Mouse (Mus musculus) lung, adult 2 months (tissue): ENCODE measurements around the gene Gadd45g. TPM values are rescaled to one million over a fixed set of nuclear protein-coding genes. Genes with fewer than 3 reads are reported as not detected.
A peak's percentile ranks its signal among the peaks of the same experiment; 100 is the strongest.

Source experiments
- DNase-seq: peaks from one replicate; pipeline ENCODE4 v3.0.0; 2022
- H3K4me1 ChIP-seq: fragments of 200-500 bp; 2 replicates; pipeline ENCODE4 v1.6.1; 2011; ENCODE audit warnings: low read length; ENCODE audit not compliant: control insufficient read depth, insufficient read depth
- H3K4me3 ChIP-seq: fragments of 200-500 bp; replicated peaks from 2 replicates; pipeline ENCODE3; 2011; ENCODE audit warnings: low read depth, mild to moderate bottlenecking, control low read depth, low read length; ENCODE audit errors: extremely low read depth
- CTCF ChIP-seq: fragments of 200-500 bp; IDR thresholded peaks from 2 replicates; pipeline ENCODE4 v1.5.1; 2011; ENCODE audit warnings: mild to moderate bottlenecking, low read length, control low read depth; ENCODE audit not compliant: insufficient read depth
- POLR2A ChIP-seq: fragments of 200-500 bp; IDR thresholded peaks from 2 replicates; pipeline ENCODE4 v1.6.1; 2011; ENCODE audit warnings: low read depth, mild to moderate bottlenecking, control low read depth, low read length, borderline replicate concordance; ENCODE audit errors: extremely low read depth
- WGBS: fragments of 180-500 bp; shearing (Covaris S2); methylation state at CpG from one replicate; pipeline ENCODE4 v1.1.7; 2018; 5-methylcytosine and 5-hydroxymethylcytosine counted together
- polyA plus RNA-seq: library from polyadenylated mRNA; depleted of rRNA; stranded (reverse); fragments of >200 nt; gene quantifications from 2 replicates; pipeline ENCODE4 v1.2.3, GENCODE M21; 2012

The Gadd45g gene
- polyA plus RNA-seq, 1 experiment: 43.5 TPM

GRCm38 (mm10) chr13:51842773-51843172 is 3.7 kb upstream of the Gadd45g start:
- Histone ChIP-seq H3K4me1 (0 out of 2 replicates have a peak, but pooled peaks cover 3% of the 10 kb centered on the region), H3K4me3 (no peak overlapping the region)
- no peak for TF ChIP-seq CTCF
- no peak for TF ChIP-seq POLR2A
- no peak for DNase-seq
- WGBS: 16% methylated on average over 12 of the region's 12 CpGs

GRCm38 (mm10) chr13:51843298-51843697 is 3.2 kb upstream of the Gadd45g start:
- no peak overlapping the region for H3K4me3 ChIP-seq
- no peak for DNase-seq
- TF ChIP-seq POLR2A: no peak
- no peak for TF ChIP-seq CTCF
- H3K4me1 ChIP-seq: 0 out of 2 replicates have a peak, but pooled peaks cover 3% of the 10 kb centered on the region
- 74% methylated on average over 4 of the region's 4 CpGs for WGBS

GRCm38 (mm10) chr13:51844118-51844517 is 2.4 kb upstream of the Gadd45g start:
- WGBS: 66% methylated on average over 10 of the region's 10 CpGs
- DNase-seq: no peak
- Histone ChIP-seq H3K4me3 (no peak overlapping the region), H3K4me1 (peaks cover 7% of the 10 kb centered on the region; the same call in 1 of the 2 replicates)
- no peak for TF ChIP-seq POLR2A
- TF ChIP-seq CTCF: no peak

- H3K4me1 ChIP-seq: peaks cover 7% of the 10 kb centered on the region; the same call in 1 of the 2 replicates
- peak; percentile 76 for DNase-seq
- 11% methylated on average over 10 of the region's 10 CpGs for WGBS
- TF ChIP-seq POLR2A (no peak), CTCF (peak; percentile 78)
- H3K4me3 ChIP-seq: no peak overlapping the region
Observed at GRCm38 (mm10) chr13:51844661-51845060, 1.8 kb upstream of the Gadd45g start.

- 15% methylated on average over 10 of the region's 10 CpGs for WGBS
- no peak overlapping the region for H3K4me3 ChIP-seq
- peak; percentile 51 for DNase-seq
- H3K4me1 ChIP-seq: peaks cover 7% of the 10 kb centered on the region; the same call in 1 of the 2 replicates
- TF ChIP-seq CTCF: no peak
- TF ChIP-seq POLR2A: no peak
Observed at GRCm38 (mm10) chr13:51845072-51845471, 1.4 kb upstream of the Gadd45g start.

GRCm38 (mm10) chr13:51845591-51846191 is 787 bp upstream of the Gadd45g start:
- H3K4me3 ChIP-seq: peak overlapping the region; percentile 74
- peaks cover 7% of the 10 kb centered on the region; the same call in 1 of the 2 replicates for H3K4me1 ChIP-seq
- WGBS: under 1% methylated on average over 45 of the region's 45 CpGs
- DNase-seq: peak; percentile 92
- TF ChIP-seq CTCF (peak; percentile 60), POLR2A (no peak)

- Histone ChIP-seq H3K4me3 (peak overlapping the region; percentile 95), H3K4me1 (peaks cover 7% of the 10 kb centered on the region; the same call in 1 of the 2 replicates)
- DNase-seq: peak; percentile 74
- TF ChIP-seq CTCF: no peak
- TF ChIP-seq POLR2A: peak; percentile 27; the same call in 1 of the 2 replicates
- WGBS: under 1% methylated on average over 63 of the region's 63 CpGs
Observed at GRCm38 (mm10) chr13:51846868-51847793, 653 bp downstream of the Gadd45g start.

- peak; percentile 82 for DNase-seq
- Histone ChIP-seq H3K4me3 (peak overlapping the region; percentile 95), H3K4me1 (peaks cover 7% of the 10 kb centered on the region; the same call in 1 of the 2 replicates)
- WGBS: 1% methylated on average over 31 of the region's 31 CpGs
- 0 out of 2 replicates have a peak, but pooled peaks have one; percentile 4 for TF ChIP-seq POLR2A
- TF ChIP-seq CTCF: 0 out of 2 replicates have a peak, but pooled peaks have one; percentile 14
Observed at GRCm38 (mm10) chr13:51847979-51848480, 1.6 kb downstream of the Gadd45g start.
